Mouse (Mus musculus): ENCODE results near the gene Pxn. TPM values are rescaled to one million over a fixed set of nuclear protein-coding genes. Genes with fewer than 3 reads are reported as not detected.
"Not testable (repeated sequence)": the region's sequence is repeated elsewhere in the genome, so short reads cannot be mapped to it uniquely, and the experiment has no call there.

Gene Pxn
- polyA plus RNA-seq, 1 experiment from 2014 or later: 7.3 TPM

- Histone ChIP-seq H3K9ac (ENCODE audit: low read length) (no peak overlapping the region), H3K9me3 (ENCODE audit: control insufficient read depth, low read length) (no peaks in the 10 kb centered on the region), H3K4me2 (no peak overlapping the region), H3K27me3 (ENCODE audit: control insufficient read depth, insufficient read depth, low read length) (no peaks in the 10 kb centered on the region), H3K4me1 (ENCODE audit: control insufficient read depth, insufficient read depth, low read length) (peaks cover 5% of the 10 kb centered on the region), H3K36me3 (ENCODE audit: control insufficient read depth, insufficient read depth, low read length) (no peaks in the 10 kb centered on the region), H3K27ac (ENCODE audit: low read depth, low read length) (no peak overlapping the region), H3K4me3 (ENCODE audit: low read depth, low read length) (no peak overlapping the region)
- DNase-seq (ENCODE audit: low spot score, missing footprints) (no peak), ATAC-seq (ENCODE audit: low FRiP score) (no peak)
- WGBS: 91% methylated on average over 6 of the region's 6 CpGs
These were observed 7.9 kb downstream of the Pxn start for GRCm38 (mm10) chr5:115514346-115514745.

GRCm38 (mm10) chr5:115514896-115515587 is 8.6 kb downstream of the Pxn start:
- Histone ChIP-seq H3K27me3 (ENCODE audit: control insufficient read depth, insufficient read depth, low read length) (no peaks in the 10 kb centered on the region), H3K4me2 (no peak overlapping the region), H3K36me3 (ENCODE audit: control insufficient read depth, insufficient read depth, low read length) (no peaks in the 10 kb centered on the region), H3K27ac (ENCODE audit: low read depth, low read length) (no peak overlapping the region), H3K9me3 (ENCODE audit: control insufficient read depth, low read length) (no peaks in the 10 kb centered on the region), H3K4me1 (ENCODE audit: control insufficient read depth, insufficient read depth, low read length) (peaks cover 2% of the 10 kb centered on the region; the same call in 1 of the 2 replicates), H3K4me3 (ENCODE audit: low read depth, low read length) (no peak overlapping the region), H3K9ac (ENCODE audit: low read length) (no peak overlapping the region)
- ATAC-seq (ENCODE audit: low FRiP score) (no peak), DNase-seq (ENCODE audit: low spot score, missing footprints) (peak; percentile 83)
- WGBS: 67% methylated on average over 20 of the region's 20 CpGs

- Histone ChIP-seq H3K4me1 (ENCODE audit: control insufficient read depth, insufficient read depth, low read length) (0 out of 2 replicates have a peak, but pooled peaks cover 2% of the 10 kb centered on the region), H3K4me3 (ENCODE audit: low read depth, low read length) (no peak overlapping the region), H3K36me3 (ENCODE audit: control insufficient read depth, insufficient read depth, low read length) (no peaks in the 10 kb centered on the region), H3K9ac (ENCODE audit: low read length) (no peak overlapping the region), H3K9me3 (ENCODE audit: control insufficient read depth, low read length) (no peaks in the 10 kb centered on the region), H3K27me3 (ENCODE audit: control insufficient read depth, insufficient read depth, low read length) (no peaks in the 10 kb centered on the region), H3K27ac (ENCODE audit: low read depth, low read length) (no peak overlapping the region), H3K4me2 (no peak overlapping the region)
- DNase-seq (ENCODE audit: low spot score, missing footprints) (peak; percentile 82), ATAC-seq (ENCODE audit: low FRiP score) (no peak)
- WGBS: 84% methylated on average over 32 of the region's 32 CpGs
These were observed 9.8 kb downstream of the Pxn start for GRCm38 (mm10) chr5:115516081-115516907.

- Histone ChIP-seq H3K27me3 (ENCODE audit: control insufficient read depth, insufficient read depth, low read length) (no peaks in the 10 kb centered on the region), H3K4me3 (ENCODE audit: low read depth, low read length) (no peak overlapping the region), H3K27ac (ENCODE audit: low read depth, low read length) (no peak overlapping the region), H3K4me1 (ENCODE audit: control insufficient read depth, insufficient read depth, low read length) (0 out of 2 replicates have a peak, but pooled peaks cover 2% of the 10 kb centered on the region), H3K9ac (ENCODE audit: low read length) (no peak overlapping the region), H3K36me3 (ENCODE audit: control insufficient read depth, insufficient read depth, low read length) (no peaks in the 10 kb centered on the region), H3K9me3 (ENCODE audit: control insufficient read depth, low read length) (no peaks in the 10 kb centered on the region), H3K4me2 (no peak overlapping the region)
- DNase-seq (ENCODE audit: low spot score, missing footprints): peak; percentile 76
- no peak for ATAC-seq (ENCODE audit: low FRiP score)
- 94% methylated on average over 7 of the region's 7 CpGs for WGBS
These were observed 10.4 kb downstream of the Pxn start for GRCm38 (mm10) chr5:115516908-115517307.

- no peak overlapping the region for H3K27ac ChIP-seq (ENCODE audit: low read depth, low read length)
- 0 out of 2 replicates have a peak, but pooled peaks cover 2% of the 10 kb centered on the region for H3K4me1 ChIP-seq (ENCODE audit: control insufficient read depth, insufficient read depth, low read length)
- no peaks in the 10 kb centered on the region for H3K36me3 ChIP-seq (ENCODE audit: control insufficient read depth, insufficient read depth, low read length)
- 95% methylated on average over 9 of the region's 9 CpGs for WGBS
- ATAC-seq (ENCODE audit: low FRiP score): no peak
- no peaks in the 10 kb centered on the region for H3K9me3 ChIP-seq (ENCODE audit: control insufficient read depth, low read length)
- H3K27me3 ChIP-seq (ENCODE audit: control insufficient read depth, insufficient read depth, low read length): no peaks in the 10 kb centered on the region
- DNase-seq (ENCODE audit: low spot score, missing footprints): peak; percentile 54
- no peak overlapping the region for H3K9ac ChIP-seq (ENCODE audit: low read length)
- H3K4me2 ChIP-seq: no peak overlapping the region
- H3K4me3 ChIP-seq (ENCODE audit: low read depth, low read length): no peak overlapping the region
These were observed 11.0 kb downstream of the Pxn start for GRCm38 (mm10) chr5:115517501-115517900.

GRCm38 (mm10) chr5:115518214-115518613 is 11.7 kb downstream of the Pxn start:
- DNase-seq (ENCODE audit: low spot score, missing footprints): peak; percentile 31
- H3K36me3 ChIP-seq (ENCODE audit: control insufficient read depth, insufficient read depth, low read length); ATAC-seq (ENCODE audit: low FRiP score); H3K4me2 ChIP-seq; H3K27ac ChIP-seq (ENCODE audit: low read depth, low read length); H3K27me3 ChIP-seq (ENCODE audit: control insufficient read depth, insufficient read depth, low read length); H3K4me3 ChIP-seq (ENCODE audit: low read depth, low read length); H3K4me1 ChIP-seq (ENCODE audit: control insufficient read depth, insufficient read depth, low read length); H3K9me3 ChIP-seq (ENCODE audit: control insufficient read depth, low read length); H3K9ac ChIP-seq (ENCODE audit: low read length): not testable (repeated sequence)
- WGBS: 93% methylated on average over 7 of the region's 8 CpGs

- Histone ChIP-seq H3K9me3 (ENCODE audit: control insufficient read depth, low read length) (no peaks in the 10 kb centered on the region), H3K9ac (ENCODE audit: low read length) (no peak overlapping the region), H3K27ac (ENCODE audit: low read depth, low read length) (no peak overlapping the region), H3K4me1 (ENCODE audit: control insufficient read depth, insufficient read depth, low read length) (peaks cover 12% of the 10 kb centered on the region; the same call in 1 of the 2 replicates), H3K27me3 (ENCODE audit: control insufficient read depth, insufficient read depth, low read length) (no peaks in the 10 kb centered on the region), H3K4me2 (no peak overlapping the region), H3K36me3 (ENCODE audit: control insufficient read depth, insufficient read depth, low read length) (no peaks in the 10 kb centered on the region), H3K4me3 (ENCODE audit: low read depth, low read length) (no peak overlapping the region)
- WGBS: 74% methylated on average over 21 of the region's 21 CpGs
- no peak for ATAC-seq (ENCODE audit: low FRiP score)
- DNase-seq (ENCODE audit: low spot score, missing footprints): peak; percentile 51
These were observed 13.9 kb downstream of the Pxn start for GRCm38 (mm10) chr5:115520325-115520869.

- ATAC-seq (ENCODE audit: low FRiP score): no peak
- Histone ChIP-seq H3K9ac (ENCODE audit: low read length) (no peak overlapping the region), H3K27ac (ENCODE audit: low read depth, low read length) (no peak overlapping the region), H3K36me3 (ENCODE audit: control insufficient read depth, insufficient read depth, low read length) (no peaks in the 10 kb centered on the region), H3K9me3 (ENCODE audit: control insufficient read depth, low read length) (no peaks in the 10 kb centered on the region), H3K4me3 (ENCODE audit: low read depth, low read length) (no peak overlapping the region), H3K27me3 (ENCODE audit: control insufficient read depth, insufficient read depth, low read length) (no peaks in the 10 kb centered on the region), H3K4me1 (ENCODE audit: control insufficient read depth, insufficient read depth, low read length) (peaks cover 12% of the 10 kb centered on the region; the same call in 1 of the 2 replicates), H3K4me2 (no peak overlapping the region)
- 75% methylated on average over 21 of the region's 21 CpGs for WGBS
- DNase-seq (ENCODE audit: low spot score, missing footprints): peak; percentile 73
These were observed 15.3 kb downstream of the Pxn start for GRCm38 (mm10) chr5:115521553-115522461.
